Mouse (Mus musculus): ENCODE data around the gene Pik3r5.

- TF ChIP-seq CTCF (conservative IDR thresholded peaks at IDR 0.05; ENCODE audit: low read length), result no peak
- no peak for TF ChIP-seq POU5F1 (IDR thresholded peaks at IDR 0.05; ENCODE audit: borderline replicate concordance, low read length)
Measured at GRCm38 (mm10) chr11:68427083-68427570, 4.8 kb upstream of the Pik3r5 start.
